ENCODE assay signal across 11 mouse cellular contexts in the genomic region with DNA sequence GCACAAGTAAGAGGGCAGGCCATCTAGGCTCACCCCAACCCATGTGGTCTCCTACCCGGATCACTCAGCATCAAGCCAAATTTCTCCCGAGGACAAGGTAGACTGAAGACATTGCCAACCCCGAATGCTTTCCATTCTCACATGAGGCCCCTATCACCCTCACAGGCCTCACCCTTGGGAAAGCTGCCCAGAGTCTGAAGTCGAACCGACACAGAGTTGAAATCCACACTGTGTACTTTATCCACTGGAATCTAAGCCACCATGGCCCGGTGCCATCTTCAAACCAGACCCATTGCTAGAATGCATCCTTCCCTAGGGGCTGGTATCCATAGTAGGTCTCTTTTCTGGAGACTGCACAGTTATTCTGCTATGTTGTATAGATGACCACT. TPM values are rescaled to one million over a fixed set of nuclear protein-coding genes. Genes with fewer than 3 reads are reported as not detected.
A peak's percentile ranks its signal among the peaks of the same experiment; 100 is the strongest.
DNase-seq lines count a peak whose midpoint lies in the region; ATAC-seq and TF ChIP-seq lines count a peak whose summit lies in the region.
"Had no signal": no experiment of that assay in that cellular context is flagged by ENCODE, and none has a peak within 500 bp of the region (broad histone marks: within the 10 kb centered on the region; RNA-seq: fewer than 3 reads in every experiment).

No protein-coding gene starts in this region.

- TF ChIP-seq EP300 in liver, embryonic 14.5 days (IDR thresholded peaks at IDR 0.05; ENCODE audit: low read depth), result no peak

- H3K9me3 ChIP-seq in heart, embryonic 10.5 days, result no peaks in the 10 kb centered on the region
- H3K9me3 ChIP-seq in heart, embryonic 11.5 days (replicated peaks; ENCODE audit: control insufficient read depth, low read length), result no peaks in the 10 kb centered on the region
- H3K9me3 ChIP-seq in liver, embryonic 14.5 days (ENCODE audit: control insufficient read depth, low read length), result no peaks in the 10 kb centered on the region
- H3K9me3 ChIP-seq: limb, embryonic 12.5 days had no signal

- no peak overlapping the region for H3K4me2 ChIP-seq in heart, embryonic 11.5 days
- peak overlapping the region; percentile 31 for H3K4me2 ChIP-seq in liver, embryonic 14.5 days (ENCODE audit: low read depth)
- H3K4me2 ChIP-seq: limb, embryonic 12.5 days had no signal

- no peak for DNase-seq in heart, embryonic 10.5 days (ENCODE audit: low spot score)
- no peak for DNase-seq in thymus, adult 2 months
- DNase-seq in thymus, postnatal 0 days (ENCODE audit: low spot score), result no peak
- DNase-seq in liver, embryonic 14.5 days (ENCODE audit: low read depth in 3 of 3, low spot score in 3 of 3), result no peak
- no peak for DNase-seq in urinary bladder, adult 2 months (ENCODE audit: low spot score)
- DNase-seq in left cerebral cortex, adult 11 months (ENCODE audit: low spot score), result no peak
- DNase-seq in B cell, adult 2 months, result no peak

- ATAC-seq in heart, embryonic 11.5 days (replicated peaks; ENCODE audit: insufficient number of reproducible peaks, low FRiP score, low TSS enrichment), result no peak
- peak; percentile 14; the same call in 1 of the 2 replicates for ATAC-seq in liver, embryonic 14.5 days (ENCODE audit: insufficient read depth)

- no peak for TF ChIP-seq POLR2A in thymus, adult 2 months (IDR thresholded peaks at IDR 0.05; ENCODE audit: control insufficient read depth, extremely low read depth, insufficient read depth, low read length, poor library complexity)

- peaks cover 16% of the 10 kb centered on the region for H3K4me1 ChIP-seq in heart, embryonic 10.5 days
- H3K4me1 ChIP-seq in heart, embryonic 11.5 days (ENCODE audit: control insufficient read depth, insufficient read depth, low read length), result 0 out of 2 replicates have a peak, but pooled peaks cover 2% of the 10 kb centered on the region
- peaks cover 70% of the 10 kb centered on the region for H3K4me1 ChIP-seq in thymus, adult 2 months (replicated peaks; ENCODE audit: control insufficient read depth, insufficient read depth, low read length)
- peaks cover 49 to 78% of the 10 kb centered on the region in 2 experiments for H3K4me1 ChIP-seq in liver, embryonic 14.5 days (replicated peaks; ENCODE audit: control insufficient read depth in 2 of 2, insufficient read depth in 2 of 2, low read length in 1 of 2)

- H3K27me3 ChIP-seq in heart, embryonic 10.5 days (ENCODE audit: insufficient read depth, poor library complexity, severe bottlenecking), result no peaks in the 10 kb centered on the region
- no peaks in the 10 kb centered on the region for H3K27me3 ChIP-seq in heart, embryonic 11.5 days (ENCODE audit: control insufficient read depth, insufficient read depth, low read length)
- no peaks in the 10 kb centered on the region for H3K27me3 ChIP-seq in thymus, adult 2 months (ENCODE audit: control insufficient read depth, insufficient read depth, low read length)
- H3K27me3 ChIP-seq in liver, embryonic 14.5 days (ENCODE audit: control insufficient read depth, insufficient read depth, low read length), result no peaks in the 10 kb centered on the region
- H3K27me3 ChIP-seq: limb, embryonic 12.5 days had no signal

- peak overlapping the region; percentile 76; the same call in 1 of the 2 replicates for H3K27ac ChIP-seq in heart, embryonic 10.5 days
- no peak overlapping the region for H3K27ac ChIP-seq in heart, embryonic 11.5 days (ENCODE audit: low read depth, low read length)
- H3K27ac ChIP-seq in thymus, adult 2 months (ENCODE audit: control insufficient read depth, insufficient read depth, low read length), result peak overlapping the region; percentile 68
- peak overlapping the region; percentile 92 for H3K27ac ChIP-seq in liver, embryonic 14.5 days
- H3K27ac ChIP-seq: limb, embryonic 12.5 days had no signal

- H3K4me3 ChIP-seq in heart, embryonic 10.5 days, result no peak overlapping the region
- H3K4me3 ChIP-seq in heart, embryonic 11.5 days (ENCODE audit: low read depth, low read length), result no peak overlapping the region
- no peak overlapping the region for H3K4me3 ChIP-seq in thymus, adult 2 months (ENCODE audit: control insufficient read depth, insufficient read depth, low read length)
- H3K4me3 ChIP-seq in liver, embryonic 14.5 days (ENCODE audit: insufficient read depth in 1 of 2, low read depth in 2 of 2, low read length in 2 of 2), result no peak overlapping the region
- H3K4me3 ChIP-seq: limb, embryonic 12.5 days had no signal

- no peak for TF ChIP-seq CTCF in thymus, adult 2 months (IDR thresholded peaks at IDR 0.05; ENCODE audit: borderline replicate concordance, control insufficient read depth, extremely low read depth, insufficient read depth, low read length, poor library complexity)
- TF ChIP-seq CTCF in liver, embryonic 14.5 days (IDR thresholded peaks at IDR 0.05; ENCODE audit: low read depth), result no peak

- H3K9ac ChIP-seq in heart, embryonic 11.5 days (ENCODE audit: low read depth, low read length), result no peak overlapping the region
- peak overlapping the region; percentile 67 for H3K9ac ChIP-seq in liver, embryonic 14.5 days (replicated peaks)
- H3K9ac ChIP-seq: limb, embryonic 12.5 days had no signal

- no peaks in the 10 kb centered on the region for H3K36me3 ChIP-seq in heart, embryonic 10.5 days
- H3K36me3 ChIP-seq in heart, embryonic 11.5 days (ENCODE audit: control insufficient read depth, insufficient read depth, low read length), result no peaks in the 10 kb centered on the region
- no peaks in the 10 kb centered on the region for H3K36me3 ChIP-seq in thymus, adult 2 months (ENCODE audit: control insufficient read depth, insufficient read depth, low read length)
- no peaks in the 10 kb centered on the region for H3K36me3 ChIP-seq in liver, embryonic 14.5 days (replicated peaks; ENCODE audit: control insufficient read depth, insufficient read depth, low read depth)
- H3K36me3 ChIP-seq: limb, embryonic 12.5 days had no signal

- WGBS in heart, embryonic 10.5 days, result 81% methylated on average over 6 of the region's 6 CpGs
- 86% methylated on average over 6 of the region's 6 CpGs for WGBS in heart, embryonic 11.5 days (ENCODE audit: insufficient replicate concordance)
- 75% methylated on average over 6 of the region's 6 CpGs for WGBS in thymus, adult 2 months
- 65% methylated on average over 6 of the region's 6 CpGs for WGBS in liver, embryonic 14.5 days (ENCODE audit: insufficient replicate concordance)

RNA-seq across cellular contexts. Expression of gene Ifnar1, which starts 37.5 kb away (rescaled TPM):
- polyA plus RNA-seq in heart, embryonic 10.5 days (2016; fragmentation: Nextera tagmentation; extraction: Ambion mirVana), result 43.2 and 43.9 TPM in 2 replicates
- polyA plus RNA-seq in heart, embryonic 11.5 days (2014; fragmentation: Nextera tagmentation; extraction: Ambion mirVana), result 37.1 and 38.6 TPM in 2 replicates
- polyA plus RNA-seq in thymus, adult 2 months (2012; rRNA removed), result 47.0 and 49.1 TPM in 2 replicates
- polyA plus RNA-seq in thymus, postnatal 0 days (2015; fragmentation: Nextera tagmentation; extraction: Ambion mirVana), result 30.2 and 40.9 TPM in 2 replicates
- polyA plus RNA-seq in liver, embryonic 14.5 days (2012; rRNA removed), result 9.3 and 11.6 TPM in 2 replicates
- polyA plus RNA-seq in liver, embryonic 14.5 days (2014; fragmentation: Nextera tagmentation; extraction: Ambion mirVana), result 15.4 and 16.2 TPM in 2 replicates
- polyA plus RNA-seq in urinary bladder, adult 2 months (2012; rRNA removed), result 30.8 and 33.2 TPM in 2 replicates

RNA-seq across cellular contexts. Expression of gene Il10rb, which starts 41.5 kb away (rescaled TPM):
- 29.6 and 37.0 TPM in 2 replicates for polyA plus RNA-seq in heart, embryonic 10.5 days (2016; fragmentation: Nextera tagmentation; extraction: Ambion mirVana)
- 38.6 and 46.9 TPM in 2 replicates for polyA plus RNA-seq in heart, embryonic 11.5 days (2014; fragmentation: Nextera tagmentation; extraction: Ambion mirVana)
- 28.5 and 35.6 TPM in 2 replicates for polyA plus RNA-seq in thymus, adult 2 months (2012; rRNA removed)
- 42.7 and 44.1 TPM in 2 replicates for polyA plus RNA-seq in thymus, postnatal 0 days (2015; fragmentation: Nextera tagmentation; extraction: Ambion mirVana)
- 12.4 and 12.7 TPM in 2 replicates for polyA plus RNA-seq in liver, embryonic 14.5 days (2012; rRNA removed)
- 24.9 and 28.7 TPM in 2 replicates for polyA plus RNA-seq in liver, embryonic 14.5 days (2014; fragmentation: Nextera tagmentation; extraction: Ambion mirVana)
- 52.4 and 54.7 TPM in 2 replicates for polyA plus RNA-seq in urinary bladder, adult 2 months (2012; rRNA removed)

RNA-seq across cellular contexts. Expression of gene Gm21970, which starts 56.0 kb away (rescaled TPM):
- polyA plus RNA-seq in heart, embryonic 10.5 days (2016; fragmentation: Nextera tagmentation; extraction: Ambion mirVana), result not detected in 2 replicates
- not detected in 2 replicates for polyA plus RNA-seq in heart, embryonic 11.5 days (2014; fragmentation: Nextera tagmentation; extraction: Ambion mirVana)
- polyA plus RNA-seq in thymus, adult 2 months (2012; rRNA removed), result not detected in 2 replicates
- polyA plus RNA-seq in thymus, postnatal 0 days (2015; fragmentation: Nextera tagmentation; extraction: Ambion mirVana), result not detected in 2 replicates
- 0.04 and 0.14 TPM in 2 replicates for polyA plus RNA-seq in liver, embryonic 14.5 days (2012; rRNA removed)
- 0.67 TPM in 1 of 2 replicates, not detected in the other for polyA plus RNA-seq in liver, embryonic 14.5 days (2014; fragmentation: Nextera tagmentation; extraction: Ambion mirVana)
- polyA plus RNA-seq in urinary bladder, adult 2 months (2012; rRNA removed), result 0.26 TPM in 1 of 2 replicates, not detected in the other
- polyA plus RNA-seq: gonadal fat pad, adult 2 months; limb, embryonic 12.5 days; midbrain, postnatal 0 days had no signal
